Mouse (Mus musculus) heart, adult 2 months (tissue): ENCODE measurements around the gene Ccdc97. TPM values are rescaled to one million over a fixed set of nuclear protein-coding genes. Genes with fewer than 3 reads are reported as not detected.
A peak's percentile ranks its signal among the peaks of the same experiment; 100 is the strongest.

Experiments used
- DNase-seq, 2 experiments: peaks; one replicate each; pipeline ENCODE4 v3.0.0; 2021
- H3K27ac ChIP-seq: fragments of 200-600 bp; 2 replicates; pipeline ENCODE4 v1.8.1; 2022
- H3K27me3 ChIP-seq: fragments of 200-500 bp; 2 replicates; pipeline ENCODE4 v1.6.1; 2012; ENCODE audit warnings: mild to moderate bottlenecking, low read length, inconsistent platforms, mixed read lengths; ENCODE audit not compliant: control insufficient read depth, insufficient read depth
- H3K36me3 ChIP-seq: fragments of 200-500 bp; 2 replicates; pipeline ENCODE4 v1.6.1; 2012; ENCODE audit warnings: low read length, inconsistent platforms; ENCODE audit not compliant: control insufficient read depth, insufficient read depth
- H3K4me1 ChIP-seq: fragments of 200-500 bp; 2 replicates; pipeline ENCODE4 v1.6.1; 2011; ENCODE audit warnings: low read length; ENCODE audit not compliant: control insufficient read depth, insufficient read depth
- H3K4me3 ChIP-seq: fragments of 200-600 bp; 2 replicates; pipeline ENCODE4 v1.8.1; 2022
- H3K79me2 ChIP-seq: fragments of 200-500 bp; replicated peaks from 2 replicates; pipeline ENCODE4 v1.6.1; 2012; ENCODE audit warnings: mild to moderate bottlenecking, inconsistent platforms, low read length, moderate library complexity, mixed read lengths; ENCODE audit not compliant: control insufficient read depth, insufficient read depth
- H3K9ac ChIP-seq: fragments of 200-500 bp; 2 replicates; pipeline ENCODE4 v1.6.1; 2012; ENCODE audit warnings: low read depth, mild to moderate bottlenecking, control low read depth, inconsistent platforms, low read length, mixed read lengths
- CTCF ChIP-seq: fragments of 200-600 bp; IDR thresholded peaks from 2 replicates; pipeline ENCODE4 v1.8.1; 2022; ENCODE audit warnings: antibody characterized with exemption, mild to moderate bottlenecking, moderate library complexity
- EP300 ChIP-seq: fragments of 200-500 bp; IDR thresholded peaks from 2 replicates; pipeline ENCODE4 v1.6.1; 2011; ENCODE audit warnings: low read depth, low read length, control low read depth; ENCODE audit not compliant: insufficient read depth
- POLR2A ChIP-seq: fragments of 200-500 bp; IDR thresholded peaks from 2 replicates; pipeline ENCODE4 v1.6.1; 2011; ENCODE audit warnings: mild to moderate bottlenecking, low read depth, low read length, control low read depth; ENCODE audit not compliant: insufficient read depth
- WGBS: fragments of 180-500 bp; shearing (Covaris S2); methylation state at CpG from one replicate; pipeline ENCODE4 v1.1.7; 2018; 5-methylcytosine and 5-hydroxymethylcytosine counted together
- intact Hi-C: fragments of 180-260 bp; cut with DNase I; formaldehyde crosslinking; loops from one replicate; pipeline ENCODE4 v1.15.1; 2025
- long read RNA-seq: library from polyadenylated mRNA; stranded (forward); transcript quantifications from one replicate; pipeline ENCODE4 v2.0.0, GENCODE M21; 2021
- polyA plus RNA-seq: library from polyadenylated mRNA; depleted of rRNA; stranded (reverse); fragments of >200 nt; gene quantifications from 2 replicates; pipeline ENCODE4 v1.2.3, GENCODE M21; 2012; rRNA removed
- total RNA-seq, 2 experiments: library from RNA; stranded (reverse); gene quantifications; 2 replicates each; pipeline ENCODE4 v1.2.3; 2021

Ccdc97 gene
- total RNA-seq, result 10 to 100 TPM; 51.8 to 59.3 TPM
- polyA plus RNA-seq, result 62.9 and 72.6 TPM in 2 replicates
- long read RNA-seq, transcript Ccdc97-201 (5 exons, 3,032 nt), result major isoform, 12 of 23 reads
- long read RNA-seq, partial matches to known transcripts, result 8 of 23 reads
- long read RNA-seq, other reads (novel, unspliced or antisense), result 3 of 23 reads

DNA sequence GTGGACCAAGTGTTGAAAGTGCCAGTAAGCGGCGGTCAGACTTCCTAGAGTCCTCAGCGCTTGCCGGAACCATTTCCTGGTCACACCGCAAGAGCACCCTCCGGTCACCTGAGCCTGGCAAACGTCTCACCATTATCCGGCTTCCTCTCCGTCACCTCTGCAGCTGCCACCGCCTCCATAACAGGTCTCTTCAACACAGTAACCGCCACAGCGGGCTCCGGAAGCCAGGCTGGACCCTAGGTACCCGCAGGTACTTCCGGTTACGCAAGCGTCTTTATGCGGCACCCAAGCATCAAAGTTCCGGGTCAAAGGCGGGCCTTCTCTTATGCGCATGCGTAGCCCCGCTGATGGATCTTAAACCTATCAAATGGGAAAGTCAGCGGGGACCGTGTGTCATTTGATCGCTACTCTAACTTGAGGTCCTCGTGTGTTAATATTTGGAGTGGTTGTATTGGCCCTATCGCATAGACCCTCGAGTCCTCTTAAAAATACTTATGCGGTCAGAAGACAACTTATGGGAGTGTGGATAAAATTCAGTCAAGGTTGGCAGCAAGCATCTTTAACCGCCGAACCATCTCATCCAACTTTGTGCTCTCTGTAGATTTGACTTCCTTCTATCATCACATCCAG is at the start of gene Ccdc97:
Gene Ccdc97, minus strand, starts transcription at position 301 of the 630 bp plus-strand sequence.
- intact Hi-C loops, result loop anchor here (2.0 kb wide), 1 partner anchor 60 kb away; the partner anchor contains the start of genes Bckdha and Exosc5
- H3K27ac ChIP-seq, result peak within 1 kb of the TSS; percentile 97
- WGBS, result 2% methylated on average over 32 of the region's 32 CpGs
- H3K4me3 ChIP-seq, result peak within 1 kb of the TSS; percentile 80
- H3K9ac ChIP-seq, result peak within 1 kb of the TSS; percentile 90
- DNase-seq, result peak; percentile 93 to 95
- peaks cover 6% of the 10 kb centered on the region for H3K4me1 ChIP-seq
- no peaks in the 10 kb centered on the region for H3K27me3 ChIP-seq
- H3K79me2 ChIP-seq, result no peaks in the 10 kb centered on the region
- no peaks in the 10 kb centered on the region; the same call in 1 of the 2 replicates for H3K36me3 ChIP-seq
- peak; percentile 68; the same call in 1 of the 2 replicates for TF ChIP-seq EP300
- peak; percentile 86 for TF ChIP-seq POLR2A
- TF ChIP-seq CTCF, result 0 out of 2 replicates have a peak, but pooled peaks have one; percentile 8

DNA sequence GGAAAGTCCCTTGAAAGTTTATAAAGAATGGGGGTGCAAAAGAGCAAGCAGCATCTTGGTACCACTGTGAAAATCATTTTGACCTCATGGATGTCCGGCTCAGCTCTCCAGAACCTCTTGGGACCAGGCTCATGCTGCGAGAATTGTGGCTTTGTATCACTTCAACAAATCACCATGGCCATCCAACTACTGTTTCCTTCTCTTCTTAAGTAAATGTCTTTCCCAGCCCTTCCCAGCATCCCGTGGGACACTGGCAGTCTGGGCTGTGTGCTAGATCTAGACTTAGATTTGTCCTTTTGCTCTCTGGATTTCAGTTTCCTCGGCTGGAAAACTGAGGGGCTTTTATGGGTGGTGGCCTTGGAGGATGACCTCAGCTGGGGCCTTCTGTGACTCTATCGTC is 49.3 kb upstream of the Ccdc97 start:
- 49% methylated on average over 5 of the region's 5 CpGs for WGBS
- TF ChIP-seq CTCF, result no peak
- 0 out of 2 replicates have a peak, but pooled peaks have one; percentile 64 for TF ChIP-seq EP300
- TF ChIP-seq POLR2A, result 0 out of 2 replicates have a peak, but pooled peaks have one; percentile 21
- peaks cover 14% of the 10 kb centered on the region for H3K4me1 ChIP-seq
- no peaks in the 10 kb centered on the region for H3K27me3 ChIP-seq
- no peak overlapping the region for H3K9ac ChIP-seq
- intact Hi-C loops, result no loop called here
- peak overlapping the region; percentile 33 for H3K27ac ChIP-seq
- no peak for DNase-seq
- H3K36me3 ChIP-seq, result no peaks in the 10 kb centered on the region; the same call in 1 of the 2 replicates
- no peaks in the 10 kb centered on the region for H3K79me2 ChIP-seq
- H3K4me3 ChIP-seq, result no peak overlapping the region

DNA sequence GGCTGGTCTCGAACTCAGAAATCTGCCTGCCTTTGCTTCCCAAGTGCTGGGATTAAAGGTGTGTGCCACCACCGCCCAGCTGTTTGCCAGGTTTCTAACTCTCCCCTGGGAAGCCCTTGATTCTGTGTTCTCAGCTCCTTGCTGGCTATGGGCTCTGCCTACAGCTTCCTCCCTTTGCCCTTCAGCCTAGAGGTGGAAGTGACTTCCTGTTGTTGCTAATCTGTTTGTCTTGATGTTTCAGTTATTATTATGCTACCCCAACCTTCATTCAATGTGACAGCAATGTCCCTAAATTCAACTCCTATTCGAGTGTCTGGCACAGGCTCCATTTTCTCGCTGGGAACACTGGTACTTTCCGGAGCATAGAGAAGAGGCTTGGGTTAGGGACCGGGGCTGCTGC is 47.2 kb upstream of the Ccdc97 start:
- Histone ChIP-seq H3K36me3 (no peaks in the 10 kb centered on the region; the same call in 1 of the 2 replicates), H3K27me3 (no peaks in the 10 kb centered on the region), H3K4me1 (peaks cover 18% of the 10 kb centered on the region), H3K79me2 (no peaks in the 10 kb centered on the region), H3K9ac (no peak overlapping the region), H3K27ac (no peak overlapping the region; the same call in 1 of the 2 replicates), H3K4me3 (no peak overlapping the region)
- 70% methylated on average over 6 of the region's 6 CpGs for WGBS
- TF ChIP-seq CTCF (no peak), POLR2A (no peak), EP300 (no peak)
- no peak for DNase-seq
- intact Hi-C loops, result loop anchor here (2.0 kb wide), 1 partner anchor 21 kb away; no protein-coding TSS in a partner anchor

DNA sequence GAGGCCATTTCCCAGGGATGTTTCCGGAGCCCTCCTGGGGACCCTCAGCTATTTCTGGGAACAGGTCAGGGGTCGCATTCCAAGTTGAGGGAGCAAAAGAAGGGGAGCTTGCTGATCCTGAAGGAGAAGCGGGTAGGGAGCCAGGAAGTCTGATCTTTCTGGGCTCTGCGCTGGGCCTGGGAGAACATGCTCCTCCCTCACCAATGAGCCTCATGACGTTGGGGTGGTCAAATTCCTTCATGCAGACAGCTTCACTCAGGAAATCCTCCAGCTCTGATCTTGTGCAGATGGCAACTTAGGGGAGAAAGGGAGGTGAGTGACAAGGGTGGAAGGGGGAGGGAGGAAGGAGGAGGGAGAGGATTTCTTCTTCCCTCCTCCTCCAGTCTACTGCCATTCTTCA is 45.3 kb upstream of the Ccdc97 start:
- Histone ChIP-seq H3K4me3 (no peak overlapping the region), H3K27me3 (no peaks in the 10 kb centered on the region), H3K4me1 (peaks cover 20% of the 10 kb centered on the region), H3K27ac (peak overlapping the region; percentile 47), H3K79me2 (no peaks in the 10 kb centered on the region), H3K36me3 (no peaks in the 10 kb centered on the region; the same call in 1 of the 2 replicates), H3K9ac (no peak overlapping the region)
- intact Hi-C loops, result no loop called here
- WGBS, result 31% methylated on average over 5 of the region's 5 CpGs
- TF ChIP-seq EP300, result no peak
- TF ChIP-seq POLR2A, result no peak
- TF ChIP-seq CTCF, result no peak
- no peak for DNase-seq

DNA sequence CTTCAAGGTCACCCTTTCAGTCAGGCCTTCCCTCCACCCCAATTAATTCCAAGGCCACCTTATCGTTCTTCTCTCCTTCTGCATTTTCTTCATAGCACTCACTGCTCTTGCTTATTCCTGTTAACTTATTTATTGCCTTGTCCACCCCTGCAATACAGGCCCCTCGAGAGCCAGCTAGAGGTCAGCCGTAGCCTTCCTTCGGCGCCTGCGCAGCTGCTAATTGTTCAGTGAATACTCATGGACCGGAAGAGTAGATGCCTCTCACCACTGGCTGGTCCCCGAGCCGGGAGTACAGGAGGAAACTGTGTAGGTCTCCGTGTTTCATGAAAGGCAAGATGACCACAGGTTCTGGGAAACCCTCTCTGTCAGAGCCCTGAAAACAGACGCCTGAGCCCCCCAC is 44.8 kb upstream of the Ccdc97 start:
- peak in 1 of 2 experiments; percentile 33 for DNase-seq
- 48% methylated on average over 11 of the region's 11 CpGs for WGBS
- TF ChIP-seq POLR2A, result no peak
- TF ChIP-seq CTCF, result no peak
- no peak for TF ChIP-seq EP300
- Histone ChIP-seq H3K36me3 (no peaks in the 10 kb centered on the region; the same call in 1 of the 2 replicates), H3K9ac (no peak overlapping the region), H3K4me3 (no peak overlapping the region), H3K27ac (peak overlapping the region; percentile 47), H3K27me3 (no peaks in the 10 kb centered on the region), H3K79me2 (no peaks in the 10 kb centered on the region), H3K4me1 (peaks cover 19% of the 10 kb centered on the region)
- intact Hi-C loops, result loop anchor here (2.0 kb wide), 1 partner anchor 15 kb away; no protein-coding TSS in a partner anchor
